Mouse (Mus musculus) testis, adult 2 months (tissue): ENCODE data around the gene Tceal5.

ENCODE experiments used
- CTCF ChIP-seq: fragments of 200-500 bp; IDR thresholded peaks from 2 replicates; pipeline ENCODE4 v1.5.1; 2012; ENCODE audit warnings: low read depth, mild to moderate bottlenecking, inconsistent platforms, low read length, moderate library complexity; ENCODE audit not compliant: control insufficient read depth, insufficient read depth, insufficient replicate concordance
- POLR2A ChIP-seq: fragments of 200-500 bp; IDR thresholded peaks from 2 replicates; pipeline ENCODE4 v1.6.1; 2012; ENCODE audit warnings: low read depth, mild to moderate bottlenecking, inconsistent platforms, low read length, moderate library complexity; ENCODE audit not compliant: control insufficient read depth

- no peak for TF ChIP-seq POLR2A
- no peak for TF ChIP-seq CTCF
These were observed at the start of gene Tceal5 for GRCm38 (mm10) chrX:136203664-136204066.
